Mouse (Mus musculus): ENCODE results near the gene Cacna1c.
"Not testable (repeated sequence)": the region's sequence is repeated elsewhere in the genome, so short reads cannot be mapped to it uniquely, and the experiment has no call there.

Cacna1c gene

DNA sequence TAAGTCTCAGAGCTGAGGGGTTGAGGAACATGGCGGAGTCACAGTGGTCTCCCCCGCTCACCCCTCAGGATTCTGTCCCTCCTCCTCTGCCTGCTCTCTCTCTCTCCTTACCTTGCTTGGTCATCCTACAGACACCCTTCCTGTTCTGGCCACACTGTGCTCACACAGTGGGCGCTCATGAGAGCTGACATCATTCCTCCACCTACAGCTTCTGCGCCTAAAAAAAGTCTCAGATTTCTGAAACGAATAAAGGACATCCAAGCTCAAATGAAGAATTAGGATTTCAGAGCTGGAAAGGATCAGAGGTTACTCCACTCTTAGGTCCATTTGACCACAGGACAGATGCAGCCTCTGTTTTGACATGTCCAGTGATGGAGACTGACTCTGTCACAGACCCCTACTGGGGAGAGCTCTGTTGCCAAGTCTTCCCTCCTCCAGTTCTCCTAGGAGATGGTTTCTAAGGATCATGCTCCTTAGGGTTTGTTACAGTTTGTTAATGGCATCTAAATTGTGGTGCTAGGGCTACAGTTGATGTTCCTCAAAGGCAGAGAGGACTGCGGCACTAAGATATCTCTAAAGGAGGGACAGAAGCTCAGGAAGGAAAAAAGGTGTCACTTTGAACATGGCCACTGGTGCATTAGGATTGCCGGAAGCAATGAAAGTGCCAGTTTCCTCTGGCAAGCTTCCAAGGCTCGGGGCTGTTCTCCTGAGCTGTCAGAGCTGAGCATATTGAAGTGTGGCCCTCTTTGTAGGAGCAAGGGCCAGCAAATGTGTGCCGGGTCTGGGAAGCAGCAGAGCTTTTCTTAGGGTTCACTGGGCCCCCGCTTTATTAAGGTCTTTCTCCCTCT lies 601.2 kb downstream of the Cacna1c start:
- DNase-seq (ENCODE audit: low read depth, low spot score): no peak

DNA sequence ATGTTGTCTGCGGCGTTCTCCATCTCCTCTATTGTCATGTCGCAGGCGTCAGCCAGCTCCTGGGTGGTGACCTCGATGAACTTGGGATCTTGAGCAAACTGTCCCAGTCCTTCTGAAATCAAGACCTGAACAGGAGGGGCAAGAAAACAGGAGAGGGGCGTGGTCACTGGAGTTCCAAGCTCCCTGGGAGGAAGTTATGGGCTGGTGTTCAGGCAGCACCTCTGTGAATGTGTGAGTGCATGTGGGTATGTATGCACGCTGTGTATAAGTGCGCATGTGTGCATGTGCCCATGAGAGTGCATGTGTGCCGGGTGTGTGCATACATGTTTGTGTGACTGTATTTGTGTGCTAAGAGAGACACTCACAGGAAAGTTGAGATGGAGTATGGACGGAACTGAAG lies 602.1 kb downstream of the Cacna1c start:
- peak; percentile 34 for DNase-seq (ENCODE audit: low read depth, low spot score)

DNA sequence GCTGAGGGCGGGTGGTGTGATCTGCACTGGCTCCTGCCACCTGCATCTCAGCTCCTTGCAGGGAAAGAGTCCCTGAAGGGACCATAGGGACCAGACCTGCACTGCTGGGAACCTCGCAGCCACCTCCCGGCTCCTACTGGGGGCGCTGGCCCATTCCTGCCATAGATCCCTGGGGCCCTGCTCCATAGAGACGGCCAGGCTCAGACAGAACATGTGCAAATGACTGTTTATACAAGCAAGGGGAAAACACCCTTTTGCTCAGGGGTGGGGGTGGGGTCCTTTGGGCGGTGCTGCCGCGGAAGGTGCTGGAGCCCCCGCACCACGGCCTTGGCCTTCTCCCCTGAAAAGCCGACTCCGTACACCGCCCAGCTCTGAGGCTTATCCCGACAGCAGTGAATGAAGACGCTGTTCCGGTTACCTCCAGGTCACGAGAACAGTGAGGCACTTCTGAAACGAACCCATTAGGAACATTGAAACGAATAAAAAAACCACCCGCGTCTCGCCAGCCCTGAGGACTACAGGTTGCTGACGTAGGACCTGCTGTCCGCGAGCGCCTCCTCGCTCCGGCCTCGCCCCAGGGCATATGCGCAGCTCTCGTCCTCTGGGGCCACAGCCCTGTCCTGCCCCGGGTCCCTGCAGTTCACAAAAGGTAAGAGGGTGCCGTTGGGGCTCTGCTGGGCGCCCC lies 602.7 kb downstream of the Cacna1c start:
- peak; percentile 49 for DNase-seq (ENCODE audit: low read depth, low spot score)

DNA sequence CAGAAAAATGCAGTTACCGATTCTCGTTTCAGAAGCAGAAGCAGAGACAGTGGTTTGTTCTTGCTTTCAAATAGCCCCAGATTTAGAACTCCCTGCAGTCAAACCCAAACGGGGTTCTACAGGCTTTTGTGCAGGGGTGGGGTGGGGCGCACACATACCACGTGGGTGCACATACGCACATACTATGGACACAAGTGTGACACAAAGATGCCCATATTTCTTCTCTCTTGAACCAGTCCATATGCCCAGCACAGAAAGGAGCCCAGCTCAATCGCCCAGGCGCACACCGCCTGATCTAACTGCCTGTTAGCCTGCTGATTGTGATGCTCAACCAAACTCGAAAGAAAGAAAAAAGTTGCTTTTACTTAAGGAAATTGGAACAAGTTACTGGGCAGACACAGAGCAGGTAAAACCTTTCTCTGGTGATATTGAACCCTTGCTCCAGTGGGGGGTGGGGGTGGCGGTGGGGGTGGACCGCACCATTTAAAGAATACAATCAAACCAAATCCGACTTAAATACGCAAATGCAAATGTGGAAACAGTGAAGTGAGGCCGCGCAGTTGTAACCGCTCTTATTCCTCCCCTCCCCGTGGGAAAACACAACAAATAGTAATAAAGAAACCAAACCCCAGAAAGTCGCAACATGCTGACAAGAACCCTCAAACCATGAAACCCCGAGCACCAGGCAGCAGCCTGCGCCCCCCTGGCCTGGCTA lies 603.4 kb downstream of the Cacna1c start:
- no peak for DNase-seq (ENCODE audit: low read depth, low spot score)

DNA sequence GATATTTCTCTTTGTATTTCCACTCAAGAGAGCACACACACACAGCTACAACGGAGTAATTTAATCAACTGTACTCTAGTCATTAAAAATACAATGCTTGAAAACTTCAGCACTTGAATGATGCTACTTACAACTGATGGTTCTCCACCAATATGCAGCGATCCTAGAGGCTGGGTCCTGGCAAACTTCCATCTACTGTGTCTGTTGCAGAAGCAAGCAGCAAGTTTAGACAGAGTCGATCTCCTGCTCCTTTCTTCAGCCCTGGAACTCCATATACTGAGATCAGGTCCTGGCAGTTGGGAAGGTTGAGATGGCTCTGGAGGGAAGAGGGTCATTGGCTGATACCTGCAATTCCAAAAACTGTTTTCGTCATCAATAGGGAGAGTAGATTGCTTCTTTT lies 617.5 kb downstream of the Cacna1c start:
- DNase-seq (ENCODE audit: low read depth, low spot score): not testable (repeated sequence)

DNA sequence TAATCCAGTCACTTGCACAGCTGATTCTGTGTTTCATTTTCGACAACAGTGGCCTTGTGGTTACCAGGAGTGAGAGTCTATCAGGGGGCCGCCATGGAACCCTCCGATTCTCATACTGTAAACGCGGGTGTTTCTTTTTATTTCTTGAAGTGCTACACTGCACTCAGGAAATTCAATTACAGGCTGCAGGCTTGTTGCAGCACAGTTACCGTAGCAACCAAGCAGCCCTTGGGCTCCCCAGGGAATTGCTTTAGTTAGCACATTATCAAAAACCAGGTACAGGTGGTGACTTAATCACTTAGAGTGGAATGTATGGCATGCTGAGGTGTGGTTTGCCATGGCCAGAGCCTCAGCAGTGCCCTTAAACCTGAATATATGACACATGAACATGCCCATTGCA lies 621.9 kb downstream of the Cacna1c start:
- no peak for DNase-seq (ENCODE audit: low read depth, low spot score)

DNA sequence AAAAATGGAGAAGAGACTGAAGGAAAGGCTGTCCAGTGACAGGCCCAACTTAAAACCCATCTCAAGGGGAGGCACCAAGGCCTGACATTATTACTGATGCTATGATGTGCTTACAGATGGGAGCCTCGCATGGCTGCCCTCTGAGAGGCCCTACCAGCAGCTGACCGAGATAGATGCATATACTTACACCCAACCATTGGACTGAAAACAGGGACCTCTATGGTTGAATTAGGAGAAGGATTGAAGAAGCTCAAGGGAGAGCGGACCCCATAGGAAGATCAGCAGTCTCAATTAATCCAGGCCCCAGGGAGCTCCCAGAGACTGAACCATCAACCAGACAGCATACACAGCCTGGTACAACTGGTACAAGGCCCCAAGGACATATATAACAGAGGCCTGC lies 628.4 kb downstream of the Cacna1c start:
- no peak for DNase-seq (ENCODE audit: low read depth, low spot score)

DNA sequence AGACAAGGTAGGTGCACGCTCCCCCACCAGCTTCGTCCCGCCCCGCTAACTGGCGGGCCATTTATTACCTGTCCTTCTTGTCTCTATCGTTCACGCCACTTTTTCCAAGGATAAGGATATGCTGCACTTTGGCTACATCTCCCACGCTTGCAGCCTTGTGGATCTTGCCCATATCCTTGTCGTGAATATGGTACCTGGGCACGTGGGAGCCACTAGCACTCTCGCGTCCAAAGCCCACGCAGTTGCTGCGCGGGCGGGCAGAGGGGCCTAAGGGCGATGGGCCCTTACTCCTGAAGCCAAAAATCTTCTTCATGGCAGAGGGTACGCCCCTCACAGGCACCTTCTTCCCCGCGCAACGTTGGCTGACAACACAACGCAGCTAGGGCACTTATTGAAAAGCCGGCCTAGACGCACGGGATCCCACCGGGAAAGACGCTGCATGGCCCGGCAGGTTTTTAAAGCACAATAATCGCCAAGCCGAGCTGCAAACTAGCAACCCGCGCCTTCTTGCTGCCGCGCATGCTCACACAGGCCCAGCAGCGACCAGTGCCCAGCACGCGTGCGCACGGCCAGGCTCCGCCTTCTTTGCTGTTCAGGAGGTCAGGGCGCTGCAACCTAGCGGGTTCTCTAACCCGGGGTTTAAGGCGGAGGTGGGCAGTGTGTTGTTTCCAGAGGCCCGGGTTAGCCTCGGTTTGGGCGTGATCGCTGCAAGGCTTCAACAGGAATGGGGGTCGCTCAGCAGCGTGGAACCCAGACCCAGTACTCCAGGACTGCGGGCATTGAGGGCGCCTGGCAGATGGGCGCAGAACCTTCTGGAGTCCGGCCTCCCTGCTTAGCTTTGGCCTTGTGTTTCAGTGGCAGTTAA lies 634.2 kb downstream of the Cacna1c start, which contains the start of gene Ankrd26:
Gene Ankrd26, minus strand, starts transcription at position 482 of the 865 bp plus-strand sequence.
- peak; percentile 81 for DNase-seq (ENCODE audit: low read depth, low spot score)

DNA sequence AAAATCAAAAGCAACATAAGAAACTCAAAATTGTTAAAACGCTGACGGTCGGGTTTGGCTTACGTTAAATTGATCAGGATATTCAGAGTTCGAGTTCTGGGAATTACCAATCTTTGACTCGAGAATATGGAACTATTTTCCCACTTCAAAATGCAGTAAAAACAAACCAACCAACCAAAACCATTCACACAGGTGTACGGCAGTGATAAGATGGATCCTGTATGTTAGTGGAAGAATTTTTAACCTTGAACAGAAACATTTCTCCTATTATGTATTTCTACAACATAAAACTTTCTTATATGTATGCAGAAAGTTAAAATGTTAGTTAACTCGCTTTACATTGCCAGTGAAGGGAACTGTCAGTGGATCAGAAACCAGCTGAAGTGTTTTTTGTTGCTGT lies 635.0 kb downstream of the Cacna1c start:
- DNase-seq (ENCODE audit: low read depth, low spot score): no peak

DNA sequence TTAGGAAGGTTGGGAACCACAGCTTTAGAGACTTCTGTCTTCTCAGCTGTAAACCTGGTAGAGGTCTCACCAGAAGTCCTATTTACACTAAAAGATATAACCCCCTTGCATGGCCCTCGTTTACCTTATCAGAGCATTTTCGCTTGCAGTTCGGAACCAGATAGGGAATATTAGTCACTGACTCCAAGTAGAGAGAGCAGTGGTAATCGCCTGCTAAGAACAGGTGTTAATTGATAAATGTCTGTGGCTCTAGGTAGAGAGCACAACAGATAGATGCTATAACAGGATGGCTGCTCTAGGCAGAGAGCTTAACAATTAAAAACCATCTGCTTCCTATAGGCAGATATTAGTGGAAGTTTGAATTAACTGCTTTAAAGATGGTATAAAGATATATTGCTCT lies 657.6 kb downstream of the Cacna1c start:
- DNase-seq (ENCODE audit: low read depth, low spot score): no peak
